Mouse (Mus musculus) stomach, postnatal 0 days (tissue): ENCODE measurements at regions not wholly inside any gene's neighbourhood (a gene's known extent, or its start where the extent isn't known, plus 50 kb on each side); places are given as distances from the start of the nearest gene placed in this dataset.

Source experiments
- CTCF ChIP-seq: IDR thresholded peaks from 2 replicates; pipeline ENCODE4 v1.5.1; 2016; ENCODE audit warnings: antibody characterized with exemption, low read depth, mild to moderate bottlenecking, moderate library complexity
- EP300 ChIP-seq: optimal IDR thresholded peaks from 2 replicates; pipeline ENCODE3; 2016; ENCODE audit warnings: antibody characterized with exemption

GRCm38 (mm10) chr6:7463896-7464295, 90.8 kb upstream of the Tac1 start:
- TF ChIP-seq EP300 (no peak), CTCF (no peak)
